Mouse (Mus musculus): ENCODE measurements around the gene Tigar.

Tigar gene

DNA sequence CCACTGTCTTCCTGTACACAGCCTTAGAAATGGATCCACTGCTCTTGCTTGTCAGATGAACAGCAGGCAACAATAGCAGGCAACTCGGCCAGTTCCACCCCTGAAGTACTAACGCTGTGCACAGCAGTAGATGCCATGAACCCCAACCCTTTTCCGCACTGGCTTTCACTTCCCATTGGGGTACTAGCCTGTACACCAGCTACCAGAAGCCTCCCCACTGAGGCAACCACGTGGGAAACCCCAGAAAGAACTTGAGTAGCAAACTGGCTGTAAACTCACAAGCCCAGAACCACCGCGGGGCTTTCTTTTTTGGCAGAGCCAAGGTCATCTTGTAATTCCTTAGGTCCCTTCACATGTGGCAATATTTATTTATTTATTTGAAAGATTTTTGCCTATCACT lies 27.5 kb downstream of the Tigar start:
- DNase-seq: no peak

DNA sequence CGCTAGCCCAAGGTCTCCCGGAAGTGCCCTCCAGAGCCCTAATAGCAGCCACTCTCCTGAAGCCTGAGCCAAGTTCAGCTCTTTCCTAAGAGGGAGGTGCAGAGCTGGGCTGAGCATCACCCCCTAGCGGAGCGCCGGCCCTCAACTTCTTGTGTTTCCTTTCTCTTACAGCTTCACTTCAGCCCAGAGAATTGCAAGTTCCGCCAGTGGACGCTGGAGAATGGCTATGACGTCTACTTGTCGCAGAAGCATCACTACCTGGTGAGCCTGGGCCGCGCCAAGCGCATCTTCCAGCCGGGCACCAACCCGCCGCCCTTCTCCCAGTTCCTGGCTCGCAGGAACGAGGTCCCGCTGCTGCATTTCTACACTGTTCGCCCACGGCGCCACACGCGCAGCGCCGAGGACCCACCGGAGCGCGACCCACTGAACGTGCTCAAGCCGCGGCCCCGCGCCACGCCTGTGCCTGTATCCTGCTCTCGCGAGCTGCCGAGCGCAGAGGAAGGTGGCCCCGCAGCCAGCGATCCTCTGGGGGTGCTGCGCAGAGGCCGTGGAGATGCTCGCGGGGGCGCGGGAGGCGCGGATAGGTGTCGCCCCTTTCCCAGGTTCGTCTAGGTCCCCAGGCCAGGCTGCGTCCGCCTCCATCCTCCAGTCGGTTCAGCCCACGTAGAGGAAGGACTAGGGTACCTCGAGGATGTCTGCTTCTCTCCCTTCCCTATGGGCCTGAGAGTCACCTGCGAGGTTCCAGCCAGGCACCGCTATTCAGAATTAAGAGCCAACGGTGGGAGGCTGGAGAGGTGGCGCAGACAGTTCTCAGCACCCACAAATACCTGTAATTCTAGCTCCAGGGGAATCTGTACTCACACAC lies 29.3 kb downstream of the Tigar start:
- peak; percentile 17 to 36 for DNase-seq

DNA sequence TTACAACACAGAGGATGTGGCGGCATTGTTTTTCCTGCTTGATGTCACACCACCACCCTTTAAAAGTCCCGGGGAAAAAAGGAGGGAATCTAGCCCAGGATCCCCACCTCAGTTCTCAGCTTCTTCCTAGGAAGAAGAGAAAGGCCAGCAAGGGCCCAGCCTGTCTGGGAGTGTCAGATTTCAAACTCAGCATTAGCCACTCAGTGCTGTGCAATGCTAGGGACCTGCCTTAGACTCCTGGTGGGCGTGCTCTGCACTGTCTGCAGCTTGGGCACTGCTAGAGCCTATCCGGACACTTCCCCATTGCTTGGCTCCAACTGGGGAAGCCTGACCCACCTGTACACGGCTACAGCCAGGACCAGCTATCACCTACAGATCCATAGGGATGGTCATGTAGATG lies 36.5 kb downstream of the Tigar start, which contains the start of gene Fgf23:
Fgf23 (plus strand) TSS at position 86 of the 400 bp plus-strand sequence.
- DNase-seq: no peak

DNA sequence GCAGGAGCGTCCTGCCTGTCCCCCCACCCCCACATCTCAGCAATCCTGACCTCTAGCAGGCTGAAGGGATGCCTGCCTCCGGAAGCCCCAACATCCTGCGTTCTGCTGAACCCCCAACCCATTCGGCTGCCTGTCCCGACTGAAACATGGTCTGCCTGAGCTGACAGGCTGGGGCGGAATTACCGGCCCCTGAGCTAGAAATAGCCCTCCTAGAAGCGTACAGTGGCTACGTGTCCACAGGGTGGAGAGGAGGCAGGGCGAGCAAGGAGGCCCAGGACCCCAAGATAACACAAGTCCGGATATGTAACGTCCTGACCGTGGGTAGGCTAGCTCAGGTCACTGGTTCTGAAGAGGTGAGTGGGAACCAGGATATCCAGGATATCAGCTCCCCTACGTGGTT lies 44.5 kb downstream of the Tigar start:
- DNase-seq: no peak

DNA sequence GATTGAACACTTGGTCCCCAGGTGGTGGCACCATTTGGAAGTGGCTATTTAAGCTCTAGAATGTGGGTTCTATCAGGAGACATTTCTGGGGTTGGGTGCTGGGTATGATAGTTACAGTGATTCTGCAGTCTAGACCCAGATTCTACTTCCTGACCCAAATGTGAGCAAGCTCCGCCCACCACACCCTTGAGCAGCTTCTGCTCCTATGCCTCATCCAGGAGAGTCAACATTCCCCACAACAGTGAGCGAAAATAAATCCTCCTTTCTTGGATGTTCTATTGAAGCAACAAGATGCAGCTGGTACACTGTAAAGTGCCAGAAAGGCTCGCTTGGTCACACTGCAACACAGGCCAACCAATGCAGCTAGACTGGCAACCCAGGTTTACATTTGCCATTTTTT lies 45.4 kb downstream of the Tigar start:
- no peak for DNase-seq

DNA sequence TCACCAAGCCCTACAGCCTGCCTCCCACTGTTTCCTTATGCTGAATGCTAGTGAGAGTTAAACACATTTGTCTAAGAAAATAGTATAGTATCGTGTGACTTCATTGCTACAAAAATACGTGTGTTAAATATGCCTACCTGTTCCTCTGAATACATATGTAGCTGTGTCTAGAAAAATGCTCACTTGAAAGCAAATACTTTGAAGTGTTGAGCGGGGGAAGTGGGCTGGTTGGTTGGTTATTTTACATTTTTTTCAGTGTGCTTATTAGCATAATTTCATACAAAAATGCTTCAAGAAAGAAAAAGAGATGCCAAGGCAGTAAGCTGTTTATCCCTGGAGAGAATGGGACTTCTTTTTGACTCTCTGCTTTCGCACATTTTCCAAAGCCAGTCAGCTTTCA lies 49.4 kb downstream of the Tigar start:
- DNase-seq: no peak

DNA sequence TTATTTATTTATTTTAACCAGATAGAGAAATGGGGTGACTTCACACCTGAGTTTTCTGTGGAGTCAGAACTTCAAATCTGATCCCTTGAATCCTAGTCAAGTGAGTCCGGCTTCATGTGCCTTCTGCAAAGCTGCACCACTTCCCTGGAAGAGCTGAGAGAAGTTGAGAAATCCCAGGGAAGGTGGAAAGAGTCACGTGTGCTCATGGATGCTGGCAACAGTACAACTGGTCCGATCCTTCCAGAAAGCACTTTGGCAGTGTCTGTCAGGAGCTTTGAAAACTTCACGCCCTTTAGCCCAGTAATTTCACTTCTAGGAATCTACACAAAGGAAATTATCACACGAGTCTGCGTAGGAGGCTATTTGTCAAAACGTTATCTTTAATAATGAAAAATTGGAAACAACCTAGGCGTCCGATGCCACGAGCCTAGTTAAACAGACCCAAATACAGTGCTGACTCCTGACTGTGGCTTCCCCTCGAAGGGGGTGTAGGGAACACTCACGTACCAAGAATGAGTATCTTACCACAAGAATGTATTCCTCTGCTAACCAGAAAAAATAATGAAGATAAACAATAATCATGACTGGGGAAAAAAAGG lies 52.3 kb downstream of the Tigar start:
- DNase-seq: no peak

DNA sequence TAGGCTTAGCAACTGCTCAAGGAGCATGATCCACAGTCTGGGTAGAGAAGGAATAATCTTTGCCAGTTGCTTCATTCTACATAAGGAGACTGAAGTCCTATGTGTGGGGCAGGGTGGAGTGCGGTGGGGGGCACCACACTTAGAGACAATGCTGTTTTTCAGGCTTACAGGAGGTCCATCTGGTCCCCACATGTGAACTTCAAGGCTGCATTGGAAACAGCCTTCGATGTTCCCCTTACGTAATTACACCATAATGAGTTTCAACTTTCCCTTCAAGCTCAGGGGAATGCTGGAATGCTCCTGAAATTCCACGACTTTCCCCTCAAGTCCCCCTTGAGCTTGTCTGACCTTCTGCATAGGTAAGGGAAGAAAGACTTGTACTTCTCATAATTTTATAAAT lies 58.5 kb downstream of the Tigar start:
- DNase-seq: no peak

DNA sequence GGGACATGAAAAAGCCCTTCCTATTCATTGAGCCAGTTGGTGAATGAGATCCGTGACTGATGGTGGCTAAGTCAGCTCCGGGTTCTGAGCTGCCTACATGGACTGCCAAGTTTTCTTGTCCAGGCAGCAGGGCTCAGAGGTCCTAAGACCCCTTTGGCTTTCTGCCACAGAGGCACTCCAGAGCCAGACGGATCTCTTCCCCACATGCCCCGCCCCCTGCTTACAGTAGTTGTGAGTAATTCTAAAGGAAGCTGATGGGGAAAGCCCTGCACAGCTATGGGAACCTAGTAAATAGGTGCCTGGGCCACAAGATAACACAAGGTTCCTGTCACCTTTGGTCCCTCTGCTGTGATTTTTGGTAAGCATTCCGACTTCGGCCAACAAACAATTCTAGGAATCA lies 64.4 kb downstream of the Tigar start:
- DNase-seq: no peak

Data from kidney, postnatal 25 days (tissue).